Mouse (Mus musculus): ENCODE data around the gene Mical3. TPM values are rescaled to one million over a fixed set of nuclear protein-coding genes. Genes with fewer than 3 reads are reported as not detected.

Mical3 gene
- polyA plus RNA-seq, 1 experiment from 2014 or later, result 9.8 TPM

- Histone ChIP-seq H3K9me3 (replicated peaks) (no peaks in the 10 kb centered on the region), H3K27me3 (ENCODE audit: low read depth, poor library complexity, severe bottlenecking) (no peaks in the 10 kb centered on the region), H3K4me3 (no peak overlapping the region), H3K36me3 (peaks cover 24% of the 10 kb centered on the region), H3K4me1 (peaks cover 17% of the 10 kb centered on the region; the same call in 1 of the 2 replicates), H3K27ac (no peak overlapping the region)
- DNase-seq (ENCODE audit: low spot score), result no peak
- WGBS, result 87% methylated on average over 10 of the region's 10 CpGs
Measured at GRCm38 (mm10) chr6:121102941-121103340, 27.9 kb downstream of the Mical3 start.

- no peaks in the 10 kb centered on the region for H3K9me3 ChIP-seq (replicated peaks)
- peaks cover 19% of the 10 kb centered on the region for H3K36me3 ChIP-seq
- no peak for DNase-seq (ENCODE audit: low spot score)
- H3K27ac ChIP-seq, result no peak overlapping the region
- H3K4me3 ChIP-seq, result no peak overlapping the region
- H3K27me3 ChIP-seq (ENCODE audit: low read depth, poor library complexity, severe bottlenecking), result no peaks in the 10 kb centered on the region
- WGBS, result 92% methylated on average over 2 of the region's 2 CpGs
- peaks cover 17% of the 10 kb centered on the region; the same call in 1 of the 2 replicates for H3K4me1 ChIP-seq
Measured at GRCm38 (mm10) chr6:121102084-121102483, 28.7 kb downstream of the Mical3 start.

GRCm38 (mm10) chr6:121101201-121101600 is 29.6 kb downstream of the Mical3 start:
- DNase-seq (ENCODE audit: low spot score), result no peak
- WGBS, result 90% methylated on average over 5 of the region's 5 CpGs
- Histone ChIP-seq H3K27me3 (ENCODE audit: low read depth, poor library complexity, severe bottlenecking) (no peaks in the 10 kb centered on the region), H3K27ac (no peak overlapping the region), H3K9me3 (replicated peaks) (no peaks in the 10 kb centered on the region), H3K36me3 (peaks cover 13% of the 10 kb centered on the region), H3K4me1 (peaks cover 17% of the 10 kb centered on the region; the same call in 1 of the 2 replicates), H3K4me3 (no peak overlapping the region)

GRCm38 (mm10) chr6:121099831-121100230 is 31.0 kb downstream of the Mical3 start:
- Histone ChIP-seq H3K27me3 (ENCODE audit: low read depth, poor library complexity, severe bottlenecking) (no peaks in the 10 kb centered on the region), H3K9me3 (replicated peaks) (no peaks in the 10 kb centered on the region), H3K4me3 (no peak overlapping the region), H3K36me3 (peaks cover 10% of the 10 kb centered on the region), H3K27ac (no peak overlapping the region), H3K4me1 (0 out of 2 replicates have a peak, but pooled peaks cover 7% of the 10 kb centered on the region)
- WGBS, result 89% methylated on average over 7 of the region's 7 CpGs
- no peak for DNase-seq (ENCODE audit: low spot score)

- H3K27ac ChIP-seq, result no peak overlapping the region
- no peaks in the 10 kb centered on the region for H3K27me3 ChIP-seq (ENCODE audit: low read depth, poor library complexity, severe bottlenecking)
- no peaks in the 10 kb centered on the region for H3K9me3 ChIP-seq (replicated peaks)
- WGBS, result 91% methylated on average over 4 of the region's 4 CpGs
- DNase-seq (ENCODE audit: low spot score), result no peak
- H3K36me3 ChIP-seq, result peaks cover 8% of the 10 kb centered on the region; the same call in 1 of the 2 replicates
- 0 out of 2 replicates have a peak, but pooled peaks cover 7% of the 10 kb centered on the region for H3K4me1 ChIP-seq
- no peak overlapping the region for H3K4me3 ChIP-seq
Measured at GRCm38 (mm10) chr6:121099228-121099608, 31.6 kb downstream of the Mical3 start.

GRCm38 (mm10) chr6:121098511-121099227 is 32.1 kb downstream of the Mical3 start:
- Histone ChIP-seq H3K36me3 (peaks cover 8% of the 10 kb centered on the region; the same call in 1 of the 2 replicates), H3K9me3 (replicated peaks) (no peaks in the 10 kb centered on the region), H3K4me3 (no peak overlapping the region), H3K27me3 (ENCODE audit: low read depth, poor library complexity, severe bottlenecking) (no peaks in the 10 kb centered on the region), H3K4me1 (0 out of 2 replicates have a peak, but pooled peaks cover 7% of the 10 kb centered on the region), H3K27ac (no peak overlapping the region)
- no peak for DNase-seq (ENCODE audit: low spot score)
- WGBS, result 84% methylated on average over 9 of the region's 9 CpGs

- H3K4me1 ChIP-seq, result 0 out of 2 replicates have a peak, but pooled peaks cover 5% of the 10 kb centered on the region
- H3K27ac ChIP-seq, result no peak overlapping the region
- no peaks in the 10 kb centered on the region for H3K27me3 ChIP-seq (ENCODE audit: low read depth, poor library complexity, severe bottlenecking)
Measured at GRCm38 (mm10) chr6:121098109-121098508, 32.7 kb downstream of the Mical3 start.

GRCm38 (mm10) chr6:121096862-121097261 is 33.9 kb downstream of the Mical3 start:
- H3K4me3 ChIP-seq, result no peak overlapping the region
- whole genome bisulfite sequencing, result 90% methylated on average over 8 of the region's 8 CpGs
- H3K36me3 ChIP-seq, result no peaks in the 10 kb centered on the region
- H3K27me3 ChIP-seq (ENCODE audit: low read depth, poor library complexity, severe bottlenecking), result no peaks in the 10 kb centered on the region
- no peak overlapping the region for H3K27ac ChIP-seq
- H3K4me1 ChIP-seq, result 0 out of 2 replicates have a peak, but pooled peaks cover 4% of the 10 kb centered on the region
- no peaks in the 10 kb centered on the region for H3K9me3 ChIP-seq (replicated peaks)
- no peak for DNase-seq (ENCODE audit: low spot score)

More at GRCm38 (mm10) chr6:121098109-121098508, 32.7 kb downstream of the Mical3 start:
- Histone ChIP-seq H3K9me3 (replicated peaks) (no peaks in the 10 kb centered on the region), H3K4me3 (no peak overlapping the region), H3K36me3 (peaks cover 3% of the 10 kb centered on the region; the same call in 1 of the 2 replicates)
- no peak for DNase-seq (ENCODE audit: low spot score)
- 91% methylated on average over 9 of the region's 9 CpGs for WGBS

GRCm38 (mm10) chr6:121096390-121096789 is 34.4 kb downstream of the Mical3 start:
- 90% methylated on average over 8 of the region's 8 CpGs for WGBS
- no peak overlapping the region for H3K27ac ChIP-seq
- H3K4me1 ChIP-seq, result 0 out of 2 replicates have a peak, but pooled peaks cover 4% of the 10 kb centered on the region
- no peak for DNase-seq (ENCODE audit: low spot score)
- H3K36me3 ChIP-seq, result no peaks in the 10 kb centered on the region
- H3K9me3 ChIP-seq (replicated peaks), result no peaks in the 10 kb centered on the region
- no peak overlapping the region for H3K4me3 ChIP-seq
- no peaks in the 10 kb centered on the region for H3K27me3 ChIP-seq (ENCODE audit: low read depth, poor library complexity, severe bottlenecking)

GRCm38 (mm10) chr6:121093662-121094408 is 37.0 kb downstream of the Mical3 start:
- Histone ChIP-seq H3K27ac (no peak overlapping the region), H3K4me1 (0 out of 2 replicates have a peak, but pooled peaks cover 4% of the 10 kb centered on the region)

GRCm38 (mm10) chr6:121090786-121091185 is 40.0 kb downstream of the Mical3 start:
- WGBS, result 95% methylated on average over 11 of the region's 11 CpGs
- Histone ChIP-seq H3K4me3 (no peak overlapping the region), H3K9me3 (replicated peaks) (no peaks in the 10 kb centered on the region), H3K36me3 (peaks cover 8% of the 10 kb centered on the region), H3K4me1 (peaks cover 22% of the 10 kb centered on the region), H3K27me3 (ENCODE audit: low read depth, poor library complexity, severe bottlenecking) (no peaks in the 10 kb centered on the region), H3K27ac (no peak overlapping the region)
- DNase-seq (ENCODE audit: low spot score), result no peak

More at GRCm38 (mm10) chr6:121093662-121094408, 37.0 kb downstream of the Mical3 start:
- Histone ChIP-seq H3K9me3 (replicated peaks) (no peaks in the 10 kb centered on the region), H3K36me3 (peaks cover 8% of the 10 kb centered on the region), H3K27me3 (ENCODE audit: low read depth, poor library complexity, severe bottlenecking) (no peaks in the 10 kb centered on the region), H3K4me3 (no peak overlapping the region)
- no peak for DNase-seq (ENCODE audit: low spot score)
- WGBS, result 89% methylated on average over 8 of the region's 8 CpGs

GRCm38 (mm10) chr6:121087586-121088245 is 43.1 kb downstream of the Mical3 start:
- 81% methylated on average over 22 of the region's 22 CpGs for WGBS

More at GRCm38 (mm10) chr6:121087586-121088245, 43.1 kb downstream of the Mical3 start:
- no peak overlapping the region for H3K4me3 ChIP-seq
- peaks cover 8% of the 10 kb centered on the region for H3K36me3 ChIP-seq
- peak; percentile 51 for DNase-seq (ENCODE audit: low spot score)
- peaks cover 29% of the 10 kb centered on the region for H3K4me1 ChIP-seq
- no peaks in the 10 kb centered on the region for H3K27me3 ChIP-seq (ENCODE audit: low read depth, poor library complexity, severe bottlenecking)
- peak overlapping the region; percentile 10; the same call in 1 of the 2 replicates for H3K27ac ChIP-seq
- H3K9me3 ChIP-seq (replicated peaks), result no peaks in the 10 kb centered on the region

All from limb, embryonic 10.5 days (tissue).